19 mouse cellular contexts compared by ENCODE assay signal in genomic region chr13:53130032-53130431, GRCm38 (mm10).
DNase-seq lines count a peak whose midpoint lies in the region; ATAC-seq and TF ChIP-seq lines count a peak whose summit lies in the region.
"Had no signal": no experiment of that assay in that cellular context is flagged by ENCODE, and none has a peak within 500 bp of the region (broad histone marks: within the 10 kb centered on the region; RNA-seq: fewer than 3 reads in every experiment).

No protein-coding gene starts in this region.

- peaks cover 7% of the 10 kb centered on the region; the same call in 1 of the 2 replicates for H3K36me3 ChIP-seq in limb, embryonic 12.5 days
- H3K36me3 ChIP-seq in limb, embryonic 10.5 days = peaks cover 58% of the 10 kb centered on the region
- no peaks in the 10 kb centered on the region; the same call in 1 of the 2 replicates for H3K36me3 ChIP-seq in ES-E14 (ENCODE audit: control insufficient read depth, insufficient read depth, low read length, poor library complexity, severe bottlenecking)
- peaks cover 22% of the 10 kb centered on the region; the same call in 1 of the 2 replicates for H3K36me3 ChIP-seq in embryonic facial prominence, embryonic 13.5 days
- H3K36me3 ChIP-seq: forebrain, embryonic 12.5 days; G1E; hindbrain, embryonic 15.5 days had no signal

- in situ Hi-C loops in ES-E14 (cut with MboI; ENCODE audit: low sequenced_read_pairs in 2 of 2, unreplicated experiment in 2 of 2) = no loop called here

- no peaks in the 10 kb centered on the region for H3K9me3 ChIP-seq in limb, embryonic 12.5 days
- no peaks in the 10 kb centered on the region for H3K9me3 ChIP-seq in limb, embryonic 10.5 days (replicated peaks)
- no peaks in the 10 kb centered on the region for H3K9me3 ChIP-seq in ES-E14 (ENCODE audit: control insufficient read depth, insufficient read depth, low read depth, low read length)
- H3K9me3 ChIP-seq in embryonic facial prominence, embryonic 13.5 days = no peaks in the 10 kb centered on the region
- H3K9me3 ChIP-seq: forebrain, embryonic 12.5 days; heart, embryonic 12.5 days; hindbrain, embryonic 10.5 days; hindbrain, embryonic 15.5 days had no signal

- no peak overlapping the region for H3K4me2 ChIP-seq in limb, embryonic 12.5 days
- H3K4me2 ChIP-seq in embryonic facial prominence, embryonic 13.5 days = no peak overlapping the region
- H3K4me2 ChIP-seq: forebrain, embryonic 12.5 days; heart, embryonic 12.5 days; hindbrain, embryonic 15.5 days had no signal

- ATAC-seq in limb, embryonic 12.5 days (ENCODE audit: insufficient number of reproducible peaks, insufficient read depth, low FRiP score, low TSS enrichment, low read depth) = no peak
- no peak for ATAC-seq in embryonic facial prominence, embryonic 13.5 days (ENCODE audit: insufficient number of reproducible peaks, insufficient read depth, low FRiP score, low TSS enrichment, low read depth)
- ATAC-seq: activated CD4-positive, CD25-positive, alpha-beta regulatory T cell, adult 4 months; forebrain, postnatal 0 days had no signal

- peaks cover 51% of the 10 kb centered on the region for H3K4me1 ChIP-seq in limb, embryonic 12.5 days (replicated peaks)
- H3K4me1 ChIP-seq in limb, embryonic 10.5 days = peaks cover 44% of the 10 kb centered on the region
- peaks cover 0 to 6% of the 10 kb centered on the region in 2 experiments; a peak in 2 of 4 replicates for H3K4me1 ChIP-seq in ES-E14 (ENCODE audit: control insufficient read depth in 2 of 2, insufficient read depth in 2 of 2, low read length in 2 of 2, poor library complexity in 1 of 2)
- H3K4me1 ChIP-seq in embryonic facial prominence, embryonic 13.5 days = peaks cover 21% of the 10 kb centered on the region
- H3K4me1 ChIP-seq: heart, embryonic 12.5 days; hindbrain, embryonic 15.5 days had no signal

- peak overlapping the region; percentile 78 for H3K27ac ChIP-seq in limb, embryonic 12.5 days
- no peak overlapping the region for H3K27ac ChIP-seq in limb, embryonic 10.5 days
- H3K27ac ChIP-seq in ES-E14 (ENCODE audit: insufficient read depth, low read depth, low read length, poor library complexity, severe bottlenecking) = no peak overlapping the region
- H3K27ac ChIP-seq in embryonic facial prominence, embryonic 13.5 days = 0 out of 2 replicates have a peak overlapping the region, but pooled peaks have one; percentile 44
- H3K27ac ChIP-seq: forebrain, embryonic 12.5 days; gastrocnemius, adult 2 months; hindbrain, embryonic 10.5 days; hindbrain, embryonic 15.5 days had no signal

- WGBS in limb, embryonic 12.5 days = 60% methylated on average over 5 of the region's 5 CpGs
- WGBS in limb, embryonic 10.5 days = 81% methylated on average over 5 of the region's 5 CpGs
- 65% methylated on average over 5 of the region's 5 CpGs for WGBS in embryonic facial prominence, embryonic 13.5 days

- no peaks in the 10 kb centered on the region for H3K27me3 ChIP-seq in limb, embryonic 12.5 days
- no peaks in the 10 kb centered on the region for H3K27me3 ChIP-seq in limb, embryonic 10.5 days (ENCODE audit: low read depth, poor library complexity, severe bottlenecking)
- H3K27me3 ChIP-seq in embryonic facial prominence, embryonic 13.5 days = no peaks in the 10 kb centered on the region
- H3K27me3 ChIP-seq: forebrain, embryonic 12.5 days; heart, embryonic 12.5 days; hindbrain, embryonic 15.5 days had no signal

- no peak for DNase-seq in limb, embryonic 10.5 days (ENCODE audit: low spot score)
- peak; percentile 41 for DNase-seq in ES-E14 (ENCODE audit: low read depth, low spot score)
- no peak for DNase-seq in cerebellum, adult 11-12 months
- no peak for DNase-seq in frontal cortex, postnatal 14 days (ENCODE audit: low spot score in 2 of 2)
- DNase-seq: adrenal gland, postnatal 14 days; cerebellum, adult 18-20 months; cerebellum, adult 9-11 months; cerebellum, postnatal 36 days; forebrain, postnatal 0 days; gastrocnemius, adult 2 months; gastrocnemius, postnatal 25 days had no signal

- no peak overlapping the region for H3K4me3 ChIP-seq in limb, embryonic 12.5 days (replicated peaks)
- no peak overlapping the region for H3K4me3 ChIP-seq in limb, embryonic 10.5 days
- no peak overlapping the region for H3K4me3 ChIP-seq in ES-E14 (ENCODE audit: insufficient read depth in 1 of 2, low read depth in 1 of 2, low read length in 2 of 2, poor library complexity in 1 of 2, severe bottlenecking in 1 of 2)
- no peak overlapping the region for H3K4me3 ChIP-seq in embryonic facial prominence, embryonic 13.5 days
- H3K4me3 ChIP-seq: forebrain, embryonic 12.5 days; gastrocnemius, adult 2 months; heart, embryonic 12.5 days; hindbrain, embryonic 10.5 days; hindbrain, embryonic 15.5 days had no signal

- no peak overlapping the region for H3K9ac ChIP-seq in limb, embryonic 12.5 days (replicated peaks)
- no peak overlapping the region for H3K9ac ChIP-seq in ES-E14 (ENCODE audit: insufficient read depth, low read depth, low read length, poor library complexity, severe bottlenecking)
- no peak overlapping the region for H3K9ac ChIP-seq in embryonic facial prominence, embryonic 13.5 days
- H3K9ac ChIP-seq: forebrain, embryonic 12.5 days; forebrain, postnatal 0 days; heart, embryonic 12.5 days; hindbrain, embryonic 15.5 days had no signal

TF ChIP-seq in ES-E14, 5 proteins besides CTCF, POLR2A, EP300 and RAD21:
- TF ChIP-seq CHD2 (IDR thresholded peaks at IDR 0.05; ENCODE audit: low read depth, low read length) (no peak), HCFC1 (IDR thresholded peaks at IDR 0.05; ENCODE audit: borderline replicate concordance, insufficient read depth, low read length) (no peak), ZNF384 (IDR thresholded peaks at IDR 0.05; ENCODE audit: low read depth, low read length) (no peak), ZC3H11A (IDR thresholded peaks at IDR 0.05; ENCODE audit: borderline replicate concordance, low read depth, low read length) (no peak), MAFK (IDR thresholded peaks at IDR 0.05; ENCODE audit: insufficient read depth, low read depth, low read length) (no peak)

Comparison
In these comparisons a context has a peak if more than half of its experiments do, and no peak if none do; other contexts are left out.
1. H3K27ac ChIP-seq: peak in limb, embryonic 12.5 days (single experiment) and embryonic facial prominence, embryonic 13.5 days (single experiment); none in limb, embryonic 10.5 days (single experiment) and ES-E14 (single experiment).